Mouse (Mus musculus): ENCODE data around the gene Erf. TPM values are rescaled to one million over a fixed set of nuclear protein-coding genes. Genes with fewer than 3 reads are reported as not detected.

The Erf gene
- polyA plus RNA-seq (2012; rRNA removed; ENCODE audit: low replicate concordance): 28.1 and 66.5 TPM in 2 replicates

DNA sequence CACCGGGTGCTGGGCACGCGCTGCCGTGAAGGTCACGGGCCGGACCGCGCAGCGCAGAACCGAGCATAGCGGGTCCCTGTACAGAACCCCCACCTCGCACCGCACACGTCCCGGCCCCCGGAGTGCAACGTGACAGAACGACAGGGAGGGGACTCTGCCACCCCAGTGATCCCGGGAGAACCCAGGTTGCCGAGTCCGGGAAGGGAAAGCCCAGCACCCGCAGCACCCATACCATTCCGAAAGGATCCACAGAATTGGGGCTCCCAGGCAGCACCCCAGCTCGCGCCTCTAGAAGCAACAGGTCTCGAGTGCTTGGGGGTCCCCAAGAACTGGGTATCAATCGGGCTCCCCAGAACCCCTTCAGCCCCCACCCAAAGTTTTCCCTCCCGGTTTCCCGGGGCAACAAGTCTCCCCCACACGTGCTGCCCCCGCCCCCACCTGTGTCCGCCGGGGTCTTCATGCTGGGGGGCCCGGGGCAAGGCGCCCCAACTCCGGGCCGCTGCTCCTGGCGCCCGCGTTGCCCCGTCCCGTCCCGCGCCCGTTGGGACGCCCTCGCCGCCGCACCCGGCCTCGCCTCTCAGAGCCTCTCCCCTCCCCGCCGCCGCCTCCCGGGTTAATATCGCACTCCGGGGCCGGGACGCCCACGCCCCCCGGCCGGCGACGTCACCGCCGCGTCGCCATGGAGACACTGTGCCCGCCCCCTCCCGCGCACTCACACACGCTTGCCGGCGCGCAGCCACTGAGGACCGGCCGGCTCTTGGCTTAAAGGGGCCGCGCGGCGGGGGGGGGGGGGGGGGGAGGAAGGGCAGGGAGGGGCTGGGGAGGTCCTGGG is at the start of gene Erf:
Gene Erf (minus strand): TSS at position 621 of the 832 bp plus-strand sequence.

GRCm38 (mm10) chr7:25297454-25298325 is 47.1 kb upstream of the Erf start, which contains the start of gene Pafah1b3:
Pafah1b3 (minus strand) TSS chr7:25297986.

DNA sequence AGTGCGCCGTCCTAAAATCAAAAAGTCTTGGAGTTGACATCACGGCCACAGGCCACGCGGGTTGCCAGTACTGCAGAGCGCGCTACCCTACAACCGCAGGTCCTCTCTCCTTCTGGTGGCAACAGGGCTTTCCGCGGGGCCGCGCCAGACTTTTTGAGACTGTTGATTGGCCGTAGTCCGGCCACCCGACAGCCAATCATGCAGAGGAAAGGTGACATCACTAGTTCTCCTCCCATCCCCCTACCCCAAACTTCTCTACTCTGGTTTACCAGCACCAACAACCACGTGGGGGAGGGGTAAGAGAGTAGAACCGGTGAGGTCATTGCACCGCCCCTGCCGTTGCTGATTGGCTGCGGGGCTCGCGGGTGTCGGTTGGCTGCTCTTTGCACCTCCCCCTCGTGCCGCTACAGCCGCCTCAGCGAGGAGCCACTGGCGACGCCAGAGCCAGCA is 16.8 kb upstream of the Erf start, which contains the start of gene Cic:
Gene Cic (plus strand): TSS at position 404 of the 450 bp plus-strand sequence.

GRCm38 (mm10) chr7:25237249-25238014 is 13.1 kb downstream of the Erf start, which contains the start of gene Gsk3a:
Gsk3a (minus strand) TSS chr7:25237851.

DNA sequence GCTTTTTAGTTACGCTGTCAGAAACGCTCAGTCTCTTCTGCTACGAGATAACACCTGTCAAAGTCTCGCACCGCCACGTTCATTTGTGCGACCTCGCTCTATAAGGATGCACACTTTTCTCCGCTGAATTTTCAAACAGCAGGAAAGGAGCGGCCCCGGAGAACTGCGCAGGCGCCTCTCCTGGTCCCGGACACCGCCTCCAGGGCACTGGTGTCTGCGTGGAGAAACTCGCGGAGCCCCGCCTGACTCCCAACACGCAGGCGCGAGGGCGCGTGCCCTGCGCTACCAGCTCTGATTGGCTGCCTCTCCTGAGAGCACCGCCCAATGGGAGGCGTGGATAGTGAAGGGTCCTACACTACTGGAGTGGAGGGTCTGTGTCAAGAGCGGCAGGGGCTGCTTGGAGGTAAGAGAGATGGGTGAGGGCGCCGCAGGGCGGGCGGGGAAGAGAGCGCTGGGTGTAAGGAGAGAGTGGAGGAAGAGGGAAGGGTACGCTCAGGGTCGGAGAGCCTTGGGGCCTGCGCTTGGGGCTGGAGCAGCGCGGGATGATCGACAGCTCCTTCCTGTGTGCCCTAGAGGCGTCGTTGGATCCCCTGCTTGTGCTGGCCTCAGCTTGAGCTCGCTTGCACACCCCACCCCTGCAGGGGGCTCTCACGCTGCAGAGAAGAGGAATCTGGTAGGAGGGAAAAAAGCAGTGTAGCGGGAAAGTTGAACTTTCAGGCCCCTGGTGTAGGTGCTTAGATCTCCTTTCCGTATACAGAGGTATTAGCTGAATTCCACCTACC is 29.3 kb downstream of the Erf start, which contains the start of gene Zfp526:
Gene Zfp526 (plus strand): TSS at position 324 of the 782 bp plus-strand sequence.

GRCm38 (mm10) chr7:25220457-25221101 is 30.0 kb downstream of the Erf start, which contains the start of gene Dedd2:
Dedd2 (minus strand) TSS chr7:25220615.

Other genes with a start within 250 kb of the Erf start
- 17.6 and 20.0 TPM in 2 replicates for gene Atp1a3, start 244.8 kb downstream of the Erf start, polyA plus RNA-seq (2012; rRNA removed; ENCODE audit: low replicate concordance)
- gene Grik5, start 178.4 kb downstream of the Erf start, polyA plus RNA-seq (2012; rRNA removed; ENCODE audit: low replicate concordance): 25.8 and 38.3 TPM in 2 replicates
- gene Zfp574, start 178.2 kb downstream of the Erf start, polyA plus RNA-seq (2012; rRNA removed; ENCODE audit: low replicate concordance): 32.4 and 58.6 TPM in 2 replicates
- 9.9 and 39.4 TPM in 2 replicates for gene Pou2f2, start 71.0 kb downstream of the Erf start, polyA plus RNA-seq (2012; rRNA removed; ENCODE audit: low replicate concordance)
- 35.6 and 56.0 TPM in 2 replicates for gene Dedd2, start 30.1 kb downstream of the Erf start, polyA plus RNA-seq (2012; rRNA removed; ENCODE audit: low replicate concordance)
- 16.0 and 24.9 TPM in 2 replicates for gene Zfp526, start 29.3 kb downstream of the Erf start, polyA plus RNA-seq (2012; rRNA removed; ENCODE audit: low replicate concordance)
- gene Gsk3a, start 12.9 kb downstream of the Erf start, polyA plus RNA-seq (2012; rRNA removed; ENCODE audit: low replicate concordance): 125 and 143 TPM in 2 replicates
- 74.8 and 156 TPM in 2 replicates for gene Cic, start 16.9 kb upstream of the Erf start, polyA plus RNA-seq (2012; rRNA removed; ENCODE audit: low replicate concordance)
- gene Pafah1b3, start 47.2 kb upstream of the Erf start, polyA plus RNA-seq (2012; rRNA removed; ENCODE audit: low replicate concordance): 37.8 and 49.3 TPM in 2 replicates
- gene Prr19, start 50.6 kb upstream of the Erf start, polyA plus RNA-seq (2012; rRNA removed; ENCODE audit: low replicate concordance): 0.11 TPM in 1 of 2 replicates, not detected in the other
- gene Tmem145, start 55.3 kb upstream of the Erf start, polyA plus RNA-seq (2012; rRNA removed; ENCODE audit: low replicate concordance): 0.06 and 0.16 TPM in 2 replicates
- gene Megf8, start 66.4 kb upstream of the Erf start, polyA plus RNA-seq (2012; rRNA removed; ENCODE audit: low replicate concordance): 37.0 and 62.0 TPM in 2 replicates
- 1.6 and 9.7 TPM in 2 replicates for gene Cnfn, start 119.0 kb upstream of the Erf start, polyA plus RNA-seq (2012; rRNA removed; ENCODE audit: low replicate concordance)
- 870 and 942 TPM in 2 replicates for gene Lipe, start 147.9 kb upstream of the Erf start, polyA plus RNA-seq (2012; rRNA removed; ENCODE audit: low replicate concordance)
- gene Cxcl17, start 162.1 kb upstream of the Erf start, polyA plus RNA-seq (2012; rRNA removed; ENCODE audit: low replicate concordance): 4.4 and 7.6 TPM in 2 replicates
- gene Ceacam1, start 226.8 kb upstream of the Erf start, polyA plus RNA-seq (2012; rRNA removed; ENCODE audit: low replicate concordance): 13.5 and 19.3 TPM in 2 replicates

All from mammary gland, adult 2 months (tissue).